Mouse (Mus musculus) midbrain, postnatal 0 days (tissue): ENCODE measurements around the gene Pacrg. TPM values are rescaled to one million over a fixed set of nuclear protein-coding genes. Genes with fewer than 3 reads are reported as not detected.
A peak's percentile ranks its signal among the peaks of the same experiment; 100 is the strongest.

Experiments
- ATAC-seq: fragments of 200-750 bp; cut with Nextera tagmentation; 2 replicates; pipeline ENCODE4 v1.8.0; 2017; ENCODE audit warnings: moderate number of reproducible peaks, mild to moderate bottlenecking, moderate TSS enrichment, moderate library complexity; ENCODE audit not compliant: low FRiP score
- DNase-seq: peaks from one replicate; pipeline ENCODE4 v3.0.0-alpha.2; 2015; ENCODE audit warnings: low spot score
- H3K27ac ChIP-seq: fragments of 300-500 bp; sonication (generic); 2 replicates; pipeline ENCODE4 v1.5.1; 2014; ENCODE audit warnings: low read depth, mild to moderate bottlenecking, low read length, mixed read lengths
- H3K27me3 ChIP-seq: fragments of 300-500 bp; sonication (generic); 2 replicates; pipeline ENCODE4 v1.6.1; 2014; ENCODE audit warnings: low read length, control low read depth, mixed read lengths; ENCODE audit not compliant: insufficient read depth
- H3K36me3 ChIP-seq: fragments of 300-500 bp; sonication (generic); 2 replicates; pipeline ENCODE4 v1.6.1; 2014; ENCODE audit warnings: low read length, control low read depth, mixed read lengths; ENCODE audit not compliant: insufficient read depth
- H3K4me1 ChIP-seq: fragments of 300-500 bp; sonication (generic); 2 replicates; pipeline ENCODE4 v1.6.1; 2014; ENCODE audit warnings: mild to moderate bottlenecking, control low read depth, antibody characterized with exemption, low read length, mixed read lengths; ENCODE audit not compliant: insufficient read depth
- H3K4me2 ChIP-seq: fragments of 300-500 bp; sonication (generic); 2 replicates; pipeline ENCODE4 v1.6.1; 2014; ENCODE audit warnings: low read depth, mild to moderate bottlenecking, low read length, mixed read lengths; ENCODE audit not compliant: poor library complexity, severe bottlenecking
- H3K4me3 ChIP-seq: fragments of 300-500 bp; sonication (generic); 2 replicates; pipeline ENCODE4 v1.5.1; 2014; ENCODE audit warnings: low read depth, mild to moderate bottlenecking, low read length, moderate library complexity
- H3K9ac ChIP-seq: fragments of 300-500 bp; sonication (generic); replicated peaks from 2 replicates; pipeline ENCODE4 v1.6.1; 2014; ENCODE audit warnings: mild to moderate bottlenecking, low read length, moderate library complexity, mixed read lengths; ENCODE audit not compliant: poor library complexity, severe bottlenecking
- H3K9me3 ChIP-seq: fragments of 300-500 bp; sonication (generic); 2 replicates; pipeline ENCODE4 v1.6.1; 2016; ENCODE audit warnings: low read length, control low read depth
- CTCF ChIP-seq: IDR thresholded peaks from 2 replicates; pipeline ENCODE4 v1.5.1; 2016; ENCODE audit warnings: antibody characterized with exemption, mild to moderate bottlenecking
- WGBS: fragments of 180-500 bp; shearing (Covaris S2); extraction: QIAGEN DNeasy Blood & Tissue Kit; methylation state at CpG from one replicate; pipeline ENCODE4 v1.1.7; 2014; 5-methylcytosine and 5-hydroxymethylcytosine counted together
- polyA plus RNA-seq: library from polyadenylated mRNA; unstranded; fragments of >200 nt; fragmentation: Nextera tagmentation; extraction: Ambion mirVana; gene quantifications from 2 replicates; pipeline ENCODE4 v1.2.1, GENCODE M21; 2015
- total RNA-seq: library from RNA; depleted of rRNA; stranded (reverse); fragments of >200 nt; gene quantifications from 2 replicates; pipeline ENCODE4 v1.2.3, GENCODE M21; 2014; rRNA removed

Pacrg gene
- total and polyA plus RNA-seq, 2 experiments from 2014 or later, result 14.6 to 23.0 TPM

GRCm38 (mm10) chr17:10359466-10359865, 480.6 kb downstream of the Pacrg start:
- Histone ChIP-seq H3K4me1 (no peaks in the 10 kb centered on the region), H3K9ac (no peak overlapping the region), H3K27me3 (no peaks in the 10 kb centered on the region), H3K9me3 (no peaks in the 10 kb centered on the region), H3K4me2 (no peak overlapping the region), H3K36me3 (no peaks in the 10 kb centered on the region), H3K27ac (no peak overlapping the region), H3K4me3 (no peak overlapping the region)
- 79% methylated on average over 14 of the region's 14 CpGs for WGBS
- ATAC-seq (no peak), DNase-seq (no peak)
- no peak for TF ChIP-seq CTCF

- no peak for ATAC-seq
- 19% methylated on average over 12 of the region's 12 CpGs for WGBS
- Histone ChIP-seq H3K4me3 (no peak overlapping the region), H3K4me1 (no peaks in the 10 kb centered on the region), H3K27ac (no peak overlapping the region), H3K27me3 (no peaks in the 10 kb centered on the region), H3K36me3 (no peaks in the 10 kb centered on the region), H3K9ac (no peak overlapping the region), H3K4me2 (peak overlapping the region; percentile 13), H3K9me3 (no peaks in the 10 kb centered on the region)
- no peak for TF ChIP-seq CTCF
- DNase-seq, result peak; percentile 36
Observed at GRCm38 (mm10) chr17:10357348-10357747, 482.8 kb downstream of the Pacrg start.

- Histone ChIP-seq H3K9ac (no peak overlapping the region), H3K36me3 (no peaks in the 10 kb centered on the region), H3K27ac (no peak overlapping the region), H3K4me3 (no peak overlapping the region), H3K4me2 (no peak overlapping the region), H3K27me3 (no peaks in the 10 kb centered on the region), H3K4me1 (no peaks in the 10 kb centered on the region), H3K9me3 (no peaks in the 10 kb centered on the region)
- ATAC-seq (no peak), DNase-seq (no peak)
- 48% methylated on average over 6 of the region's 6 CpGs for WGBS
- TF ChIP-seq CTCF, result no peak
Observed at GRCm38 (mm10) chr17:10356294-10356693, 483.8 kb downstream of the Pacrg start.

- Histone ChIP-seq H3K4me3 (no peak overlapping the region), H3K27me3 (no peaks in the 10 kb centered on the region), H3K4me1 (no peaks in the 10 kb centered on the region), H3K36me3 (no peaks in the 10 kb centered on the region), H3K4me2 (no peak overlapping the region), H3K27ac (no peak overlapping the region), H3K9ac (no peak overlapping the region), H3K9me3 (no peaks in the 10 kb centered on the region)
- no peak for TF ChIP-seq CTCF
- WGBS, result 44% methylated on average over 8 of the region's 8 CpGs
- no peak for DNase-seq
- ATAC-seq, result no peak
Observed at GRCm38 (mm10) chr17:10355746-10356145, 484.4 kb downstream of the Pacrg start.

Other genes starting within 250 kb of the Pacrg start
- gene Prkn, start 73 bp upstream of the Pacrg start, total RNA-seq, result 7.8 and 9.4 TPM in 2 replicates
- gene Prkn, start 73 bp upstream of the Pacrg start, polyA plus RNA-seq, result 8.2 and 9.0 TPM in 2 replicates